Comparison of ENCODE assay signal across 27 mouse cellular contexts in genomic region chr11:97336238-97336637, GRCm38 (mm10). TPM values are rescaled to one million over a fixed set of nuclear protein-coding genes. Genes with fewer than 3 reads are reported as not detected.
DNase-seq lines count a peak whose midpoint lies in the region; ATAC-seq lines count a peak whose summit lies in the region.
"Had no signal": no experiment of that assay in that cellular context is flagged by ENCODE, and none has a peak within 500 bp of the region (broad histone marks: within the 10 kb centered on the region; RNA-seq: fewer than 3 reads in every experiment).

No protein-coding gene starts in this region.

- H3K4me2 ChIP-seq in kidney, embryonic 16.5 days (replicated peaks; ENCODE audit: low read depth, low read length): no peak overlapping the region
- H3K4me2 ChIP-seq in kidney, embryonic 14.5 days (replicated peaks; ENCODE audit: low read depth, low read length): no peak overlapping the region
- 0 out of 2 replicates have a peak overlapping the region, but pooled peaks have one; percentile 9 for H3K4me2 ChIP-seq in limb, embryonic 13.5 days (replicated peaks)
- H3K4me2 ChIP-seq: embryonic facial prominence, embryonic 15.5 days; forebrain, embryonic 12.5 days; heart, embryonic 11.5 days; hindbrain, embryonic 14.5 days; liver, embryonic 12.5 days; midbrain, embryonic 11.5 days; neural tube, embryonic 13.5 days had no signal

- 40% methylated on average over 6 of the region's 6 CpGs for WGBS in kidney, embryonic 16.5 days
- WGBS in kidney, embryonic 14.5 days: 35% methylated on average over 6 of the region's 6 CpGs
- WGBS in limb, embryonic 13.5 days: 46% methylated on average over 6 of the region's 6 CpGs

- no peaks in the 10 kb centered on the region for H3K36me3 ChIP-seq in kidney, embryonic 16.5 days (ENCODE audit: insufficient read depth, low read length)
- H3K36me3 ChIP-seq in kidney, embryonic 14.5 days (ENCODE audit: control insufficient read depth, insufficient read depth, low read length): 0 out of 2 replicates have a peak, but pooled peaks cover 6% of the 10 kb centered on the region
- peaks cover 5% of the 10 kb centered on the region; the same call in 1 of the 2 replicates for H3K36me3 ChIP-seq in limb, embryonic 13.5 days
- H3K36me3 ChIP-seq: embryonic facial prominence, embryonic 15.5 days; liver, embryonic 12.5 days; neural tube, embryonic 13.5 days had no signal

- DNase-seq in CD4-positive helper T cell, adult 2 months (ENCODE audit: low read depth, low spot score): peak; percentile 23
- DNase-seq in ZHBTc4 (ENCODE audit: low read depth, low spot score): peak; percentile 26
- DNase-seq in heart, postnatal 36 days: no peak
- DNase-seq in adrenal gland, postnatal 10 days: no peak
- DNase-seq in kidney, adult 8-10 months: no peak
- DNase-seq: adrenal gland, postnatal 25 days; cerebellum, adult 11-12 months; cerebellum, adult 9-11 months; gastrocnemius, postnatal 25 days; heart, adult 18-20 months; kidney, adult 18-20 months; kidney, postnatal 10 days; layer of hippocampus, postnatal 36 days; left cerebral cortex, postnatal 4 days; liver, postnatal 0 days; thymus, adult 2 months had no signal

- H3K9ac ChIP-seq in kidney, embryonic 16.5 days (replicated peaks; ENCODE audit: low read length): 0 out of 2 replicates have a peak overlapping the region, but pooled peaks have one; percentile 35
- H3K9ac ChIP-seq in kidney, embryonic 14.5 days (ENCODE audit: low read depth, low read length): no peak overlapping the region
- H3K9ac ChIP-seq in limb, embryonic 13.5 days: 0 out of 2 replicates have a peak overlapping the region, but pooled peaks have one; percentile 31
- H3K9ac ChIP-seq: embryonic facial prominence, embryonic 15.5 days; forebrain, embryonic 12.5 days; hindbrain, embryonic 14.5 days; liver, embryonic 12.5 days; liver, postnatal 0 days; neural tube, embryonic 13.5 days had no signal

- no peak overlapping the region for H3K4me3 ChIP-seq in kidney, embryonic 16.5 days (ENCODE audit: low read length)
- no peak overlapping the region for H3K4me3 ChIP-seq in kidney, embryonic 14.5 days (ENCODE audit: low read length)
- no peak overlapping the region for H3K4me3 ChIP-seq in limb, embryonic 13.5 days
- H3K4me3 ChIP-seq: embryonic facial prominence, embryonic 15.5 days; forebrain, embryonic 12.5 days; liver, embryonic 12.5 days; neural tube, embryonic 13.5 days had no signal

- no peak for ATAC-seq in kidney, embryonic 16.5 days (ENCODE audit: low FRiP score, low TSS enrichment)
- ATAC-seq in kidney, embryonic 14.5 days (ENCODE audit: low FRiP score, low TSS enrichment): no peak
- no peak for ATAC-seq in limb, embryonic 13.5 days (ENCODE audit: low FRiP score, low read depth)
- ATAC-seq: liver, embryonic 12.5 days; liver, postnatal 0 days; midbrain, embryonic 16.5 days had no signal

- H3K27me3 ChIP-seq in kidney, embryonic 16.5 days (ENCODE audit: insufficient read depth, low read length): no peaks in the 10 kb centered on the region
- H3K27me3 ChIP-seq in kidney, embryonic 14.5 days (ENCODE audit: control insufficient read depth, insufficient read depth, low read length): peaks cover 4% of the 10 kb centered on the region; the same call in 1 of the 2 replicates
- H3K27me3 ChIP-seq in limb, embryonic 13.5 days: peaks cover 15% of the 10 kb centered on the region
- H3K27me3 ChIP-seq: embryonic facial prominence, embryonic 15.5 days had no signal

- intact Hi-C loops in heart, postnatal 36 days (cut with DNase I): no loop called here

- no peak overlapping the region for H3K27ac ChIP-seq in kidney, embryonic 16.5 days (ENCODE audit: low read length)
- H3K27ac ChIP-seq in kidney, embryonic 14.5 days (ENCODE audit: low read depth, low read length): no peak overlapping the region
- H3K27ac ChIP-seq in limb, embryonic 13.5 days: no peak overlapping the region
- H3K27ac ChIP-seq: embryonic facial prominence, embryonic 15.5 days; forebrain, embryonic 12.5 days; hindbrain, embryonic 14.5 days; liver, embryonic 12.5 days; neural tube, embryonic 13.5 days had no signal

- H3K4me1 ChIP-seq in kidney, embryonic 16.5 days (ENCODE audit: insufficient read depth, low read length): peaks cover 14% of the 10 kb centered on the region
- no peaks in the 10 kb centered on the region for H3K4me1 ChIP-seq in kidney, embryonic 14.5 days (ENCODE audit: control insufficient read depth, insufficient read depth, low read length)
- peaks cover 31% of the 10 kb centered on the region for H3K4me1 ChIP-seq in limb, embryonic 13.5 days
- H3K4me1 ChIP-seq: forebrain, embryonic 12.5 days had no signal

- no peaks in the 10 kb centered on the region for H3K9me3 ChIP-seq in kidney, embryonic 16.5 days (ENCODE audit: low read length)
- H3K9me3 ChIP-seq in kidney, embryonic 14.5 days (ENCODE audit: control insufficient read depth, low read length): no peaks in the 10 kb centered on the region
- no peaks in the 10 kb centered on the region for H3K9me3 ChIP-seq in limb, embryonic 13.5 days
- H3K9me3 ChIP-seq: embryonic facial prominence, embryonic 15.5 days; forebrain, embryonic 12.5 days; liver, embryonic 12.5 days; neural tube, embryonic 13.5 days had no signal

RNA-seq across cellular contexts. Expression of gene Gpr179, which starts 15.6 kb away (rescaled TPM):
- polyA plus RNA-seq in kidney, embryonic 16.5 days (2015; fragmentation: Nextera tagmentation; extraction: Ambion mirVana): 0.21 and 0.24 TPM in 2 replicates
- 0.07 and 0.10 TPM in 2 replicates for polyA plus RNA-seq in kidney, embryonic 14.5 days (2014; fragmentation: Nextera tagmentation; extraction: Ambion mirVana)
- polyA plus RNA-seq in limb, embryonic 13.5 days (2015; fragmentation: Nextera tagmentation; extraction: Ambion mirVana): 0.04 and 0.09 TPM in 2 replicates
- under 1 TPM; 0.08 to 0.11 TPM for total RNA-seq in heart, postnatal 36 days (2021)
- 1 to 10 TPM; 3.0 to 3.4 TPM for total RNA-seq in adrenal gland, postnatal 10 days (2021)
- total RNA-seq: heart, adult 18-20 months had no signal
- polyA plus RNA-seq: liver, embryonic 12.5 days; liver, postnatal 0 days; midbrain, embryonic 11.5 days had no signal

RNA-seq across cellular contexts. Expression of gene Mrpl45, which starts 20.7 kb away (rescaled TPM):
- polyA plus RNA-seq in kidney, embryonic 16.5 days (2015; fragmentation: Nextera tagmentation; extraction: Ambion mirVana): 56.5 and 59.8 TPM in 2 replicates
- polyA plus RNA-seq in kidney, embryonic 14.5 days (2014; fragmentation: Nextera tagmentation; extraction: Ambion mirVana): 58.4 and 64.8 TPM in 2 replicates
- polyA plus RNA-seq in limb, embryonic 13.5 days (2015; fragmentation: Nextera tagmentation; extraction: Ambion mirVana): 42.5 and 45.8 TPM in 2 replicates
- total RNA-seq in heart, postnatal 36 days (2021): 10 to 100 TPM; 55.3 to 65.3 TPM
- total RNA-seq in adrenal gland, postnatal 10 days (2021): 10 to 100 TPM; 40.1 to 52.8 TPM

RNA-seq across cellular contexts. Expression of gene Socs7, which starts 26.1 kb away (rescaled TPM):
- 3.4 and 3.5 TPM in 2 replicates for polyA plus RNA-seq in kidney, embryonic 16.5 days (2015; fragmentation: Nextera tagmentation; extraction: Ambion mirVana)
- 2.5 and 3.7 TPM in 2 replicates for polyA plus RNA-seq in kidney, embryonic 14.5 days (2014; fragmentation: Nextera tagmentation; extraction: Ambion mirVana)
- 4.4 and 4.9 TPM in 2 replicates for polyA plus RNA-seq in limb, embryonic 13.5 days (2015; fragmentation: Nextera tagmentation; extraction: Ambion mirVana)
- 10 to 100 TPM; 18.3 to 19.6 TPM for total RNA-seq in heart, postnatal 36 days (2021)
- 10 to 100 TPM; 16.9 to 20.1 TPM for total RNA-seq in adrenal gland, postnatal 10 days (2021)

RNA-seq across cellular contexts. Expression of gene Npepps, which starts 55.8 kb away (rescaled TPM):
- polyA plus RNA-seq in kidney, embryonic 16.5 days (2015; fragmentation: Nextera tagmentation; extraction: Ambion mirVana): 80.9 and 94.4 TPM in 2 replicates
- polyA plus RNA-seq in kidney, embryonic 14.5 days (2014; fragmentation: Nextera tagmentation; extraction: Ambion mirVana): 53.6 and 78.6 TPM in 2 replicates
- polyA plus RNA-seq in limb, embryonic 13.5 days (2015; fragmentation: Nextera tagmentation; extraction: Ambion mirVana): 90.8 and 96.0 TPM in 2 replicates
- 10 to 100 TPM; 79.6 to 87.6 TPM for total RNA-seq in heart, postnatal 36 days (2021)
- total RNA-seq in adrenal gland, postnatal 10 days (2021): 10 to 100 TPM; 63.2 to 68.3 TPM

Comparison
In these comparisons a context has a peak if more than half of its experiments do, and no peak if none do; other contexts are left out.
1. DNase-seq: peak in CD4-positive helper T cell, adult 2 months (single experiment) and ZHBTc4 (single experiment); none in heart, postnatal 36 days (0 of 2), adrenal gland, postnatal 10 days (single experiment) and kidney, adult 8-10 months (0 of 2).